Mouse (Mus musculus) CH12.LX (cell line): ENCODE measurements around the gene Rsph14. TPM values are rescaled to one million over a fixed set of nuclear protein-coding genes. Genes with fewer than 3 reads are reported as not detected.
A peak's percentile ranks its signal among the peaks of the same experiment; 100 is the strongest.

Source experiments
- DNase-seq: peaks from one replicate; pipeline ENCODE4 v3.0.0-alpha.2; 2013; ENCODE audit errors: extremely low read depth
- H3K27ac ChIP-seq: 2 replicates; pipeline ENCODE4 v1.5.1; 2012; ENCODE audit warnings: low read depth, mild to moderate bottlenecking, control low read depth, moderate library complexity; ENCODE audit not compliant: insufficient read depth
- H3K27me3 ChIP-seq: replicated peaks from 2 replicates; pipeline ENCODE3; 2012; ENCODE audit warnings: inconsistent platforms
- H3K36me3 ChIP-seq, 2 experiments: replicated peaks in 1 of 2; 2 replicates each; pipeline versions ENCODE3 to v1.6.1; 2012; ENCODE audit warnings: inconsistent platforms in 1 of 2, low read length in 1 of 2, mild to moderate bottlenecking in 1 of 2, mixed read lengths in 1 of 2, moderate library complexity in 1 of 2; ENCODE audit not compliant: control insufficient read depth in 1 of 2, insufficient read depth in 1 of 2
- H3K4me1 ChIP-seq, 2 experiments: 2 replicates each; pipeline ENCODE4 v1.6.1; 2012; ENCODE audit warnings: inconsistent platforms in 1 of 2, moderate library complexity in 1 of 2; ENCODE audit not compliant: insufficient read depth in 2 of 2, control insufficient read depth in 1 of 2
- H3K4me2 ChIP-seq: 2 replicates; pipeline ENCODE4 v1.6.1; 2012; ENCODE audit warnings: low read depth, mild to moderate bottlenecking, control low read depth; ENCODE audit not compliant: poor library complexity, insufficient read depth, severe bottlenecking
- H3K4me3 ChIP-seq, 3 experiments: fragments of 150-350 bp in 1 of 3; sonication (generic) in 1 of 3; replicated peaks in 1 of 3; 2 replicates each; pipeline versions ENCODE3 to v1.5.1; 2011 to 2012; ENCODE audit warnings: low read depth in 2 of 3, low read length in 2 of 3, mild to moderate bottlenecking in 2 of 3, moderate library complexity in 2 of 3, control low read depth in 1 of 3, improper control_type of control experiment in 1 of 3, inconsistent platforms in 1 of 3, mixed read lengths in 1 of 3; ENCODE audit not compliant: poor library complexity in 1 of 3
- H3K79me2 ChIP-seq: replicated peaks from 2 replicates; pipeline ENCODE4 v1.6.1; 2012; ENCODE audit warnings: mild to moderate bottlenecking, moderate library complexity; ENCODE audit not compliant: control insufficient read depth, poor library complexity, insufficient read depth, severe bottlenecking; ENCODE audit errors: extremely low read depth
- H3K9ac ChIP-seq: 2 replicates; pipeline ENCODE4 v1.6.1; 2012; ENCODE audit warnings: low read depth, mild to moderate bottlenecking, control low read depth, moderate library complexity; ENCODE audit not compliant: insufficient read depth
- H3K9me3 ChIP-seq: replicated peaks from 2 replicates; pipeline ENCODE3; 2012; ENCODE audit warnings: low read length, inconsistent platforms, mixed read lengths
- CTCF ChIP-seq, 2 experiments: IDR thresholded peaks in 1 of 2; conservative IDR thresholded peaks in 1 of 2; 2 replicates each; pipeline ENCODE4 v1.5.1; 2011 to 2012; ENCODE audit warnings: low read depth in 2 of 2, low read length in 2 of 2, improper control_type of control experiment in 1 of 2, inconsistent platforms in 1 of 2, mild to moderate bottlenecking in 1 of 2, moderate library complexity in 1 of 2
- EP300 ChIP-seq: IDR thresholded peaks from 2 replicates; pipeline ENCODE4 v1.6.1; 2011; ENCODE audit warnings: low read length, improper control_type of control experiment
- MAFK ChIP-seq: IDR thresholded peaks from 2 replicates; pipeline ENCODE4 v1.6.1; 2011; ENCODE audit warnings: low read length, improper control_type of control experiment; ENCODE audit not compliant: insufficient replicate concordance
- MAX ChIP-seq: IDR thresholded peaks from 2 replicates; pipeline ENCODE4 v1.6.1; 2011; ENCODE audit warnings: low read length, improper control_type of control experiment
- MYC ChIP-seq: IDR thresholded peaks from 2 replicates; pipeline ENCODE4 v1.6.1; 2011; ENCODE audit warnings: low read depth, mild to moderate bottlenecking, improper control_type of control experiment, low read length
- PAX5 ChIP-seq: IDR thresholded peaks from 2 replicates; pipeline ENCODE4 v1.6.1; 2012; ENCODE audit warnings: low read length, inconsistent platforms, mixed read lengths
- RAD21 ChIP-seq: IDR thresholded peaks from 2 replicates; pipeline ENCODE4 v1.6.1; 2011; ENCODE audit warnings: low read depth, mild to moderate bottlenecking, low read length, improper control_type of control experiment, moderate library complexity
- SMC3 ChIP-seq: IDR thresholded peaks from 2 replicates; pipeline ENCODE4 v1.6.1; 2011; ENCODE audit warnings: low read depth, low read length, improper control_type of control experiment
- USF2 ChIP-seq: conservative IDR thresholded peaks from 2 replicates; pipeline ENCODE4 v1.6.1; 2011; ENCODE audit warnings: low read depth, low read length, improper control_type of control experiment
- ZC3H11A ChIP-seq: IDR thresholded peaks from 2 replicates; pipeline ENCODE4 v1.6.1; 2012; ENCODE audit warnings: low read depth, mild to moderate bottlenecking, inconsistent platforms, low read length, improper control_type of control experiment
- ZMIZ1 ChIP-seq: IDR thresholded peaks from 2 replicates; pipeline ENCODE4 v1.6.1; 2012; ENCODE audit warnings: low read depth, mild to moderate bottlenecking, inconsistent platforms, low read length, improper control_type of control experiment
- dilution Hi-C: fragments of 300-500 bp; cut with MboI; formaldehyde crosslinking; loops from 2 replicates; pipeline ENCODE4 v1.14.3; 2020; ENCODE audit warnings: low sequenced_read_pairs; ENCODE audit not compliant: extremely low pct_unique_long_range_greater_than_20kb, extremely low pct_ligation_motif_present
- in situ Hi-C: fragments of 300-500 bp; cut with MboI; formaldehyde crosslinking; loops from 3 replicates; pipeline ENCODE4 v1.14.3; 2019; ENCODE audit warnings: low sequenced_read_pairs, low pct_ligation_motif_present, low pct_unique_long_range_greater_than_20kb, mixed read lengths
- polyA plus RNA-seq: library from polyadenylated mRNA; unstranded; fragments of >175 nt; gene quantifications from 2 replicates; pipeline ENCODE4 v1.2.1, GENCODE M21; 2012; ENCODE audit warnings: low read depth; ENCODE audit not compliant: insufficient read length
- total RNA-seq, 2 experiments: library from RNA; depleted of rRNA; stranded (reverse); fragments of 300-350 nt in 1 of 2; fragments of >200 nt in 1 of 2; gene quantifications; 2 replicates each; pipeline ENCODE4 v1.2.3; 2012 to 2014

Rsph14 gene
- total and polyA plus RNA-seq, 3 experiments = not detected

GRCm38 (mm10) chr10:74940795-74941194 lies 91.6 kb downstream of the Rsph14 start:
- dilution Hi-C loops = no loop called here
- H3K4me3 ChIP-seq = no peak overlapping the region
- H3K79me2 ChIP-seq = no peaks in the 10 kb centered on the region
- H3K9ac ChIP-seq = no peak overlapping the region
- peaks cover 10 to 30% of the 10 kb centered on the region in 2 experiments for H3K4me1 ChIP-seq
- no peaks in the 10 kb centered on the region for H3K27me3 ChIP-seq
- TF ChIP-seq RAD21 (peak; percentile 53), SMC3 (peak; percentile 52), CTCF (conservative IDR thresholded peaks at IDR 0.05 in 1 of 2, IDR thresholded peaks at IDR 0.05 in 1 of 2; ENCODE audit: low read depth in 2 of 2, low read length in 2 of 2) (peak in 1 of 2 experiments; percentile 58; a peak in 2 of 4 replicates), USF2 (no peak)
- H3K27ac ChIP-seq = no peak overlapping the region
- DNase-seq = no peak
- in situ Hi-C loops = loop anchor here (5.0 kb wide), 1 partner anchor 217 kb away; no protein-coding TSS in a partner anchor
- no peaks in the 10 kb centered on the region for H3K36me3 ChIP-seq
- H3K4me2 ChIP-seq = no peak overlapping the region
- H3K9me3 ChIP-seq = no peaks in the 10 kb centered on the region

GRCm38 (mm10) chr10:74939300-74939699 lies 93.1 kb downstream of the Rsph14 start:
- H3K4me1 ChIP-seq = peaks cover 10 to 36% of the 10 kb centered on the region in 2 experiments
- no peak overlapping the region for H3K4me2 ChIP-seq
- no peak for TF ChIP-seq ZMIZ1
- TF ChIP-seq CTCF (conservative IDR thresholded peaks at IDR 0.05 in 1 of 2, IDR thresholded peaks at IDR 0.05 in 1 of 2; ENCODE audit: low read depth in 2 of 2, low read length in 2 of 2) = peak in 1 of 2 experiments; percentile 77; a peak in 2 of 4 replicates
- peak; percentile 89 for TF ChIP-seq SMC3
- TF ChIP-seq MAX = peak; percentile 72
- TF ChIP-seq EP300 = no peak
- TF ChIP-seq RAD21 = peak; percentile 75
- TF ChIP-seq ZC3H11A = peak; percentile 58
- TF ChIP-seq MYC = peak; percentile 88
- no peaks in the 10 kb centered on the region for H3K79me2 ChIP-seq
- dilution Hi-C loops = no loop called here
- H3K27me3 ChIP-seq = no peaks in the 10 kb centered on the region
- H3K9me3 ChIP-seq = no peaks in the 10 kb centered on the region
- H3K4me3 ChIP-seq = no peak overlapping the region
- DNase-seq = no peak
- no peak overlapping the region for H3K27ac ChIP-seq
- no peak overlapping the region for H3K9ac ChIP-seq
- H3K36me3 ChIP-seq = no peaks in the 10 kb centered on the region
- in situ Hi-C loops = loop anchor here (5.0 kb wide), 1 partner anchor 83 kb away; no protein-coding TSS in a partner anchor

- Histone ChIP-seq H3K4me3 (no peak overlapping the region), H3K36me3 (no peaks in the 10 kb centered on the region), H3K9ac (no peak overlapping the region), H3K4me1 (peaks cover 10 to 36% of the 10 kb centered on the region in 2 experiments), H3K27ac (no peak overlapping the region), H3K27me3 (no peaks in the 10 kb centered on the region), H3K9me3 (no peaks in the 10 kb centered on the region), H3K4me2 (no peak overlapping the region), H3K79me2 (no peaks in the 10 kb centered on the region)
- no peak for DNase-seq
- TF ChIP-seq RAD21 = peak; percentile 31
- peak in 1 of 2 experiments; percentile 53; a peak in 2 of 4 replicates for TF ChIP-seq CTCF (conservative IDR thresholded peaks at IDR 0.05 in 1 of 2, IDR thresholded peaks at IDR 0.05 in 1 of 2; ENCODE audit: low read depth in 2 of 2, low read length in 2 of 2)
- TF ChIP-seq MAFK = no peak
- peak; percentile 46 for TF ChIP-seq SMC3
- no peak for TF ChIP-seq PAX5
- in situ Hi-C loops = loop anchor here (5.0 kb wide), 1 partner anchor 84 kb away; no protein-coding TSS in a partner anchor
- dilution Hi-C loops = no loop called here
Observed at GRCm38 (mm10) chr10:74938410-74938809, 94.0 kb downstream of the Rsph14 start.
